Mouse (Mus musculus): ENCODE results near the gene Mrpl12. TPM values are rescaled to one million over a fixed set of nuclear protein-coding genes. Genes with fewer than 3 reads are reported as not detected.
A peak's percentile ranks its signal among the peaks of the same experiment; 100 is the strongest.

Mrpl12 gene
- total RNA-seq, 2 experiments from 2014 or later: 222 to 244 TPM

DNA sequence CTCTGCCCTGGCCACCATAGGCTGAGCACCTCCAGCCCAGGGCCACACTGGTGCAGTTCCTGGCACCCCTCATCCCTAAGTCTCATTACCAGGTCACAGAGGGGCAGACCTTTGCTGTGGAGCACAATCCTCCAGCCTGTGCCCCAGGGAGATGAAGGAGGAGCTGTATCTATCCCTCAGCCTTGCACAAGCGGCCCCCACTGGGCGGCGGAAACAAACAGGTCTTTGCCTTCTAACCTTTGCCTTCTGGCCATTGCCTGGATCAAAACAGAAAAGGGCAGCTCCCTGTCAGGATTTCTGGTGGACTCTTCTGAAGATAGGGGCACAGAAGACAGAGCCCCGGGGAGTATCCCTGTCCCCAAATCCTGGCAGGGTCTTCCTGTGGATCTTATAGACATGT lies 44.5 kb downstream of the Mrpl12 start:
- intact Hi-C loops (cut with DNase I): no loop called here
- DNase-seq: no peak

- intact Hi-C loops (cut with DNase I): no loop called here
- DNase-seq: peak; percentile 34 to 47
These were observed 45.9 kb downstream of the Mrpl12 start, which contains the start of gene Gcgr for GRCm38 (mm10) chr11:120530085-120530964. Gcgr (plus strand) TSS chr11:120530699.

- intact Hi-C loops (cut with DNase I): no loop called here
- DNase-seq: no peak
These were observed 47.2 kb downstream of the Mrpl12 start for GRCm38 (mm10) chr11:120531646-120532045.

GRCm38 (mm10) chr11:120534093-120534492 lies 49.7 kb downstream of the Mrpl12 start:
- no peak for DNase-seq

GRCm38 (mm10) chr11:120535145-120535544 lies 50.7 kb downstream of the Mrpl12 start:
- intact Hi-C loops (cut with DNase I): no loop called here
- no peak for DNase-seq

More at GRCm38 (mm10) chr11:120534093-120534492, 49.7 kb downstream of the Mrpl12 start:
- intact Hi-C loops (cut with DNase I): no loop called here

DNA sequence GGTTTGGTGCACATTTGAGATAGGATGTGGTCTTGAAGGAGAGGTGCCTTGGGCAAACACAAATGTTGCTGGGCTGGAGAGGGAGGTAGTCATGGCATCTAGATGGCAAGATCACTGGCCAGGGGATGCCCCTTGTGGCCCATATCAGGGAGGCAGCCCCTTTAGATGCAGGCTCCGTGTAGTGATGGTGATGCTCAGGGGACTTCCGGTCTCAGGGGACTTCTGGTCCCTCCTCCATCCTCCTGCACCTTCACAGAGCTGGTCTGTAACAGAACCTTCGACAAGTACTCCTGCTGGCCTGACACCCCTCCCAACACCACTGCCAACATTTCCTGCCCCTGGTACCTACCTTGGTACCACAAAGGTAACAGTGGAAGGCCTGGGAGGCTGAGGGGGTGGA lies 51.4 kb downstream of the Mrpl12 start:
- no peak for DNase-seq

GRCm38 (mm10) chr11:120538485-120538884 lies 54.1 kb downstream of the Mrpl12 start:
- intact Hi-C loops (cut with DNase I): no loop called here

More for the DNA sequence above, 51.4 kb downstream of the Mrpl12 start:
- intact Hi-C loops (cut with DNase I): no loop called here

More at GRCm38 (mm10) chr11:120538485-120538884, 54.1 kb downstream of the Mrpl12 start:
- DNase-seq: peak; percentile 76 to 88

Other genes with a start within 250 kb of the Mrpl12 start
- 100 to 1,000 TPM; 451 to 520 TPM for gene Actg1, start 136.1 kb upstream of the Mrpl12 start, total RNA-seq (2021)
- gene Fscn2, start 123.1 kb upstream of the Mrpl12 start, total RNA-seq (2021): not detected
- 10 to 100 TPM; 19.0 to 19.6 TPM for gene Faap100, start 105.8 kb upstream of the Mrpl12 start, total RNA-seq (2021)
- gene Nploc4, start 46.9 kb upstream of the Mrpl12 start, total RNA-seq (2021): 10 to 100 TPM; 54.4 to 62.7 TPM
- gene Tspan10, start 42.0 kb upstream of the Mrpl12 start, total RNA-seq (2021): 1 to 10 TPM in 1 of 2 experiments, under 1 TPM in 1; 0.98 to 2.5 TPM
- under 1 TPM; 0.53 to 0.56 TPM for gene Pde6g, start 31.1 kb upstream of the Mrpl12 start, total RNA-seq (2021)
- 10 to 100 TPM; 41.6 to 45.6 TPM for gene Oxld1, start 26.5 kb upstream of the Mrpl12 start, total RNA-seq (2021)
- gene Ccdc137, start 26.5 kb upstream of the Mrpl12 start, total RNA-seq (2021): 1 to 10 TPM; 5.9 to 9.4 TPM
- 10 to 100 TPM; 10.3 to 12.0 TPM for gene Arl16, start 17.0 kb upstream of the Mrpl12 start, total RNA-seq (2021)
- gene Slc25a10, start 7.2 kb downstream of the Mrpl12 start, total RNA-seq (2021): 10 to 100 TPM; 14.1 to 15.9 TPM
- 1 to 10 TPM; 1.7 to 2.4 TPM for gene Gcgr, start 46.1 kb downstream of the Mrpl12 start, total RNA-seq (2021)
- gene Mcrip1, start 65.1 kb downstream of the Mrpl12 start, total RNA-seq (2021): 10 to 100 TPM; 53.5 to 58.1 TPM
- under 1 TPM in 1 of 2 experiments, not detected in 1; 0.39 TPM for gene Ppp1r27, start 66.5 kb downstream of the Mrpl12 start, total RNA-seq (2021)
- gene P4hb, start 88.6 kb downstream of the Mrpl12 start, total RNA-seq (2021): 100 to 1,000 TPM; 238 to 247 TPM
- 100 to 1,000 TPM; 164 to 180 TPM for gene Arhgdia, start 97.0 kb downstream of the Mrpl12 start, total RNA-seq (2021)
- 10 to 100 TPM; 57.8 to 59.9 TPM for gene Alyref, start 113.8 kb downstream of the Mrpl12 start, total RNA-seq (2021)
- gene Anapc11, start 113.8 kb downstream of the Mrpl12 start, total RNA-seq (2021): 10 to 100 TPM; 86.2 to 87.5 TPM
- not detected for gene Npb, start 123.9 kb downstream of the Mrpl12 start, total RNA-seq (2021)
- 10 to 100 TPM; 47.7 to 49.4 TPM for gene Pcyt2, start 133.3 kb downstream of the Mrpl12 start, total RNA-seq (2021)
- gene Sirt7, start 140.6 kb downstream of the Mrpl12 start, total RNA-seq (2021): 10 to 100 TPM; 10.8 to 12.3 TPM
- gene Mafg, start 149.0 kb downstream of the Mrpl12 start, total RNA-seq (2021): 10 to 100 TPM; 33.7 to 41.0 TPM
- gene Pycr1, start 159.2 kb downstream of the Mrpl12 start, total RNA-seq (2021): 1 to 10 TPM; 1.9 to 2.1 TPM
- 10 to 100 TPM; 51.4 to 58.5 TPM for gene Myadml2, start 163.5 kb downstream of the Mrpl12 start, total RNA-seq (2021)
- gene Notum, start 176.6 kb downstream of the Mrpl12 start, total RNA-seq (2021): under 1 TPM in 1 of 2 experiments, not detected in 1; 0.27 TPM
- gene Aspscr1, start 188.4 kb downstream of the Mrpl12 start, total RNA-seq (2021): 10 to 100 TPM; 35.0 to 37.9 TPM
- gene Cenpx, start 229.1 kb downstream of the Mrpl12 start, total RNA-seq (2021): 10 to 100 TPM; 35.4 to 36.4 TPM
- 10 to 100 TPM in 1 of 2 experiments, 1 to 10 TPM in 1; 9.2 to 10.9 TPM for gene Lrrc45, start 229.3 kb downstream of the Mrpl12 start, total RNA-seq (2021)
- 1 to 10 TPM; 1.3 to 1.6 TPM for gene Rac3, start 236.9 kb downstream of the Mrpl12 start, total RNA-seq (2021)
- gene Dcxr, start 242.7 kb downstream of the Mrpl12 start, total RNA-seq (2021): 1 to 10 TPM; 3.1 to 5.8 TPM
- 10 to 100 TPM; 18.6 to 53.1 TPM for gene Cbr2, start 247.5 kb downstream of the Mrpl12 start, total RNA-seq (2021)